Mouse (Mus musculus): ENCODE results near the gene Inpp5f.
A peak's percentile ranks its signal among the peaks of the same experiment; 100 is the strongest.
"Not testable (repeated sequence)": the region's sequence is repeated elsewhere in the genome, so short reads cannot be mapped to it uniquely, and the experiment has no call there.

The Inpp5f gene

GRCm38 (mm10) chr7:128664861-128665377, 53.8 kb downstream of the Inpp5f start:
- DNase-seq (ENCODE audit: low spot score): no peak

DNA sequence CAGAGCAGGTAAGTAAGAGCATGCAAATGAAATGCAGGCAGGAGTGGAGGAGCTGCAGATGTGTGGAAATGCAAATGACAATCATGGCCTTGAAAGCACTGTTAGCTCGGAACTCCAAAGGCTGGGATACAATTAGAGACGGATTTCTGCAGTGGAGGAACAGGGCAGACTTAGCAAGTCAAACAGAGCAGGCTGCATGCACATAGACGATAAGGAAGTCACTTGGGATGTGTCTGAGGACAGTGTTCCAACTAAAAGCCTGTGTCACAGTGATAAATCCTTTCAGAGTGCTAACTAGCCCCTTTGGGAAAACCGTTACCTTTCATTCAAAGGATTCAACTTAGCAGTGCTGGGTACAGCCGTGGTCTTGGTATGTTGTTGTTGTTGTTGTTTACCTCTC, 56.7 kb downstream of the Inpp5f start:
- DNase-seq (ENCODE audit: low spot score): no peak

- no peak for DNase-seq (ENCODE audit: low spot score)
Measured at GRCm38 (mm10) chr7:128668831-128669230, 57.7 kb downstream of the Inpp5f start.

DNA sequence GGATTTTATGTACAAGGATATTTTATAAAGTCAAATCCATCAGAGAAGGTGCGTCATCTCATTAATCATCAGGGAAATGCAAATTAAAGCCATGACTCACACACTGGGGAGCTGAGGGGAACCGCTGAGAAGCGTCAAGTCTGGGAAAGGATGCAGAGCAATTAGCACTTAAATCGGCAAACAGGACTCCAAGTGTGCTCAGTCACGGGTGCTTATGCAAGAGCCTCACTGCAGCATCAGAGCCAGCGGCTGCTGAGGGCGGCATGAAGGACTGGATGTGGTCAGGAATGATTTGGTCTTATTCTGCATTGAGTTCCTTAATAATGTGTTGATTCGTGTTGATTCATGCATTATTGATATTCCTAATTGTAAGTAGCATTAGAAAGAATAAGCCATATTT, 60.8 kb downstream of the Inpp5f start:
- DNase-seq (ENCODE audit: low spot score): no peak

GRCm38 (mm10) chr7:128672408-128673010, 61.4 kb downstream of the Inpp5f start:
- no peak for DNase-seq (ENCODE audit: low spot score)

DNA sequence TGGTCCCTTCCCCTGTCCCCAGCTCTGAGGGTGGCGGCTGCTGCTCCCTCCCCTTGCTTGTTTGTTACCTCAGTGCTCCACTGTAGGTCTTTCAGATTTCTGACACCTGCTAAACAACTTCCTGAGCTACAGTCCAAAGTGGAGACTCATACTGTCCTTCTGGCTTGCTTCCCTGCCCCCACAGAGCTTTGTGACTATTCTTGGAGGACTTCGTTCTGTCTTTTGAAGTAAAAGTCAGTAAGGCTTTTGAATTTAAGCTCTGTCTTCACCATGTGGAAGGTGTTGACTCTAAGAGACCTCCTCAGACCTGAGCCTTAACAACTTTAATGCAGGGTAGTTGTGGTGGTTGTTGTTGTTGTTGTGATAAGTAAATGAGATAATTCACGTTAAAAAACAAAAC, 67.4 kb downstream of the Inpp5f start:
- no peak for DNase-seq (ENCODE audit: low spot score)

DNA sequence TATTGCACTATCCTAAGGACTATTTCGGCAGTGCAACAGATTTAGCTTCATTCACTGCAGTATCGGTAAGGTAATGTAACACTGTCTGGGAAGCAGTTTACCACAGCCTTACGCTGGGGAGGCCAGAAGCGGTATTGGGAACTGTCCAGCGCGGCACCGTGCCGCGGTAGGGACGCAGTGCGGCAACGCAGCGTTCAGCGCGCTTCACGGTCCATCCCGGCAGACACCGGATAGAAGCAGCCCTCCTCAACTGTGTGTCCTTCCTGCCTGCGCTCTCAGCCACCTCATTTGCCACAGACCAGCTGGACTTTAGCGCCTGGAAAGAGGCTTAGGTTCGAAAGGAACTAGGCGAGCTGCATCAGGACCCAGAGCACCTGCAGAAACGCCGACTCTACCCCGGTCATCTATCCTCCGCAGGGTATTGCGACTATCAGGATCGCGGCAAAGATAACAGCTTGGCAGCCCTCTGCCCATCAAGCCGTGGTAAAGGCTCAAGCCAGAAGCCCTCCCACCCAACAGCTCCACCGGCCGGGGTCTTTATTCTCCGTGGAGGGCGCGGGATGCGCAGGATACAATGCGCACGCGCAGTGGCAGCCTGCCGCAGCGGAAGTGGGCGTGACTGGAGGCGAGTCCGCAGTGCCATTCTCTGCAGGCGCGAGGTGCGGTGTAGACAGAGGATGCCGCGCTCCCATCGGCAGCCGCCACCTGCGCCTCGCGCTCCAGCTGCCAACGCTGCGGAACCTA, 76.9 kb downstream of the Inpp5f start:
- DNase-seq (ENCODE audit: low spot score): peak; percentile 78

DNA sequence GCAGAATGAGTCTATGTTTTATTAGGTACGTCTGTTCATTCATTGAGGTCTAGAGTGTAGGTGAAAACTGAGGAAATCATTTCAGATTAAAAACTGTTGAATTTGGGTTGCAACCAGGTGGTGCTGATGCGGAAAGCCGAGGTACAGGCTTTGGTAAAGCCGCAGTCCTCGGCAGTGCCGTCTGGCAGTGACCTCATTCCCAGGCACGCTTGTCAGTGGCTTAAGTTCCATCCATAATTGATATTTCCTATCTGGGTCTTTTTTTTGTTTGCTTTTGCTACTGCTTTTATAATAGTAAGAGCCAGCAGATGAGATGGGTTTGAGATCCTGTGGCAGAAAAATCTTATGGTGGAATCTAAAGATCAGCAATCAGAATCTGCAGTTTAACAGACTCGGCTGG, 78.2 kb downstream of the Inpp5f start:
- DNase-seq (ENCODE audit: low spot score): no peak

DNA sequence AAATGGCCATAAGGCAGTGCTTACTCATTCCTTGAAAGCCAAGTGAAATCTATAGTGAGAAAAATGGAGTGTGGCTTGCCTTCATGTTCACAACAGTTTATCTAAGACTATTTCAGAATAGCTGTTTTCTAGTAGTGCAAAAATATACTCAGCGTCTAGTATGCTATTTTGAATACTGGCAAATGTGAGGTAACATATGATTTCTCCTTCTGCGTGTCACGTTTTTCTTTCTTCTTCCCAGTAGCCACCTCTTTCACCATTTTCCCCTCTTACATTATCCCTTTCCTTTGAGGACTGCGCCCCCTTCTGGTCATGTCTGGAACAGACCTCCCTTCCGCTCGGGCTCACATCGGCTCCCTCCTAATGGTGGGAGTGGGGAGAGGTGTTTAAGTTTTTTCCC, 78.9 kb downstream of the Inpp5f start:
- DNase-seq (ENCODE audit: low spot score): peak; percentile 82

- DNase-seq (ENCODE audit: low spot score): no peak
Measured at GRCm38 (mm10) chr7:128690796-128691195, 79.7 kb downstream of the Inpp5f start.

DNA sequence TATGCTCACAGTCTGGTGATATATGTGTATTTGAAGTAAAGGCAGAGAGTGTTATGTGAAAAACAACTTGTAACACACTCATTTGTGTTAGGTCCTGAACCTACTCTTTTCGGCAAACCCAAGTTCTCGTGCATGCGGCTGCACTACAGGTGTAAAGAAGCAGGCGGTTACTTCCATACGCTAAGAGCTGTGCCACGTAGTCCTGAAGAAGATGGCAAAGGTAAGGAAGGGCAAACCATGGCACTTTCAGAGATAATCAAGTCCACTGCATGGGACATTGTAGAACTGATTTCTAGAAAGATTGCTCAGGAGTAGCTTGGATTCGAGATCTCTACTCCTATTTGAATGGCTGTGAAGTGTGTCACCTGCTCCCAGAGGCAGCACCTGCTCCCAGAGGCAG, 81.0 kb downstream of the Inpp5f start:
- DNase-seq (ENCODE audit: low spot score): no peak

GRCm38 (mm10) chr7:128694848-128695247, 83.7 kb downstream of the Inpp5f start:
- DNase-seq (ENCODE audit: low spot score): no peak

- not testable (repeated sequence) for DNase-seq (ENCODE audit: low spot score)
Measured at GRCm38 (mm10) chr7:128699959-128700358, 88.8 kb downstream of the Inpp5f start.

GRCm38 (mm10) chr7:128705735-128706134, 94.6 kb downstream of the Inpp5f start:
- peak; percentile 43 for DNase-seq (ENCODE audit: low spot score)

DNA sequence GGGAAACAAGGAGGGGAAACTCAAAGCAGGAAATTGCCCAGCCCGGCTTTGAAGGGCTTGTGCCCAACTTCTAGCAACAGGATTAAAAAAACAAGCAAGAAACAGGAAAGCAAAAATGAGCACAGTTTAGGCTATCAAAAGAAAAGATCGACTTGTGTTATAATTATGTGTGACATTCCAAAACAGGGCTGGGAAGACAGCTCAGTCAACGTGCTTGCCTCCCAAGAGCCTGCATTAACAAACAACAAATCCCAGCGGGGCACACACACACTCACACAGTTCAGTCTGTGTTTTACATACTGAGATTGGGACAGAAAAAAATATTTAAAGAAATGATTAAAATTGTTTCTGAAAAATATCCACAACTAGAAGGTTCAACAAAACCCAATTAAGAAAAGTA, 106.9 kb downstream of the Inpp5f start:
- no peak for DNase-seq (ENCODE audit: low spot score)

DNA sequence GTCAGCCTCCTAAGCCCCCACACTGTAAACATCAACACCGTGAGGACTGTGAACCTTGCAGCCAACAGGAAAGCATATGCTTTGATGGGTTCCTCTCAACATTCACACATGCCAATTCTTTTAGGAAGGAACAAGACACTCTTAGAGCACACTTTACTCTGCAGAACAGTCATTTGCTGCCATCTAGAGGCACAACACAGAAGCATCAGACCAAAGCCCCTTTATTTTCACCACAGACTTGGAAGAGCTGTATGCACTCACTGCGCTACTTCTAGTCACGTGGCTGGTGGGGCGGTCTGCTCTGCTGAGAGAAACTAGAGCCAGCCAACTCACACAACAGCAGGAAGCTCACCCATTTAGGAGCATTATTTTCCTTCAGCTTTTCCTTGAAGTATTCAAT, 113.6 kb downstream of the Inpp5f start:
- DNase-seq (ENCODE audit: low spot score): peak; percentile 76

DNA sequence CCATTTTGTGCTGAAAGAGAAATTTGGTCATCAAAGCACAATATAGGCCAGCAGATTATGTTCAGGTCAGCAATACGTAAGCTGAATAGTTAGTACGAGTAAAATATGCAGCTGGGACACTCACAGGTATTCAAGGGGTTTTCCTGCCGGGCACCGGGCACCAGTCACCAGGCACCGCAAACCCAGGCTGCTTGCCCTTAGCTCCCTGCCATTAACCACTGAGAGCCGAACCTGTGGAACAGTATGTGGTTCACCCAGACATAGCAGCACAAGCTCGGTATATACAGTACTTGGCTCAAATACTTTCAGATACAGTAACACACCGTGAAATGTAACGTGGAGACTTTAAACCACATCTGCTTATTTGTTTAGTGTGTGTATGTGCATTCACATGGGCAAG, 114.1 kb downstream of the Inpp5f start:
- no peak for DNase-seq (ENCODE audit: low spot score)

GRCm38 (mm10) chr7:128726999-128727398, 115.9 kb downstream of the Inpp5f start:
- DNase-seq (ENCODE audit: low spot score): no peak

DNA sequence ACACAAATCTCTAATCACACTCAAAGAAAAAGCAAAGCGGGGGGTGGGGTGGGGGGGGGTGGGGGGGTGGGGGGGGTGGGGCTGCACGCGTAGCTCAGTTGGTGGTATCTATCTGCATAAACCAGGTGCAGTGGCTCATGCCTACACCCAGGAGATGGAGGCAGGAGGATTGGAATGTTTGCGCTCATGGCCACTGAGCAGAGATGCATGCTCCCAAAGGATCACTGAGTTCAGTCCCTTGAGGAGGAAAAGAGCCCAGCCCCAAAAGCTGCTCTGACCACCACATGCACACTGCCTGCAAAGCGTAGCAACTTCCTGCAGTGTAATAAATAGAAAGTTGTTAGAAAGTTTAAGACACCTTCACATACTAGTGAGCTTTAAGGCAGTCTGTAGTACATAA, 116.6 kb downstream of the Inpp5f start:
- no peak for DNase-seq (ENCODE audit: low spot score)

DNA sequence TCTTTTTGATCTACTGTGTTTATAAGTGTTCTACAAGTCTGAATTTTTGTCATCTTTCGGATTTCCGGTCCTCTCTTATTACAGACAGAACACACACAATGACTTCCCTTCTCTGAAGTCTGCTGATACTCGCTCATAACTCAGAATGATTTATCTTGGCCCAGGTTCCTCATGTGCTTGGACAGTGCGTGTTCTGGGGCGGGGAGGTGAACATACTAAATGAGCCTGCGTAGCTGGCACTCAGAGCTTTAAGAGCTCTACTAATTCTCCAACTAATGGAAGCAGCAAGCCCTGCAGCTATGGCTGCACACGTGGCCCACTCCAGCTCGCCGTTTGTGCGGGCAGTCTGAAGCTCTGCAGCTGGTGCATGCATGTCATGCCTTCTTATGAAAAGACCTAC, 117.6 kb downstream of the Inpp5f start:
- no peak for DNase-seq (ENCODE audit: low spot score)

DNA sequence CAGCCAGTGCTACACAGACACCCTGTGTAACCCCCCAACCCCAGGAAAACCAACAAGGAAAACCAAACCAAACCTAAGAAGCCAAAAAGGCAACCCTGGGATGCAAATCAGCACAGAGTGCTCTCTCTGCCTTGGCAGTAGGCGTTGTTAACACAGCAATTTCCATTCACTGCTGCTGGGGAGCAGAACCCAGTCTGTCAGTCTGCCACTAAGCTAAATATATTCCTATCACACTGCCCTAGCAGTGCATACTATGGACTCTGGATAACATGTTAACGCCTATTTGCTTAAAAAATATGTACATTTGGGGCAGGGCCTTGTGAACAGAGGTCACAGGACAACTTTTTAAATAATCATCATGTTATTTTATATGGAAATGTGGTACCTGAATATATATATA, 120.5 kb downstream of the Inpp5f start:
- DNase-seq (ENCODE audit: low spot score): no peak

- peak; percentile 31 for DNase-seq (ENCODE audit: low spot score)
Measured at GRCm38 (mm10) chr7:128738041-128738440, 126.9 kb downstream of the Inpp5f start.

DNA sequence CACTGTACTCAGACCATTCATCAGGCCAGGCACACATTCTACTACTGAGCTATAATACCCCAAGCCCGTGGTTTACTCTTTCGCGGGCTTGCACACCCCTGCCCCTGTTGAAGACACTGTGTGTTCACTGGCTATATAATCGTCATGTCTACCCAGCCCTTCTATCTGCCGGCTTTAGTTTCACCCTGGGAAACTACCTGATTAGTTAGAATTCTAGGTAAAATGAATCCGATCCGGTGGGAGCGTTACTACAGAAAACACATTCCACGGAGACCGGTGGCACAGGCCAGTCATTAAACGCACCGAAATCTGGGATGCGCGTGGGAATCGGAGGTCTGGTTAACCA, 128.0 kb downstream of the Inpp5f start:
- DNase-seq (ENCODE audit: low spot score): no peak
